Comparison of ENCODE assay signal across 20 mouse cellular contexts in the genomic region with DNA sequence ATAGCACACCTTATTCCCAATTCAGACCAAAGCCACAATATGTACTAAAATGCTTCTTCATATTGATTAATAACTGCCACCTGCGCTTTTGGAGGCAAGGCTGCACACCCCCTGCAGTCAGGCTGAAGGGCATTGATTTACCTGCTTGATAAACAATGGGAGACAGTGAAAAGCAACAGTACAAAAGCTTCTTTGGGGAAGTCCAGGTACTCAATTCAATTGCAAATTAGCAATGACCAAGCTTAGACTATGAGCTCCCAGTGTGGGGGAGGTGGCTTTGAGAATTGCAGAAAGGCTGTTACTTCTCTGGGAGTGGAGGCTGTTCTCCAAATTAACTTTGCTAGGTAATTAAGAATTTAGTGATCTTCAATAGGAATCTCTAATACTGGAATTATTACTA.
"Had no signal": no experiment of that assay in that cellular context is flagged by ENCODE, and none has a peak within 500 bp of the region (broad histone marks: within the 10 kb centered on the region; RNA-seq: fewer than 3 reads in every experiment).

No protein-coding gene starts in this region.

- H3K9me3 ChIP-seq: liver, embryonic 15.5 days; lung, embryonic 15.5 days; midbrain, embryonic 10.5 days; midbrain, embryonic 13.5 days; midbrain, embryonic 15.5 days; neural tube, embryonic 13.5 days; neural tube, embryonic 15.5 days had no signal

- H3K27me3 ChIP-seq: liver, embryonic 15.5 days; lung, embryonic 15.5 days; midbrain, embryonic 13.5 days; midbrain, embryonic 15.5 days; neural tube, embryonic 13.5 days; neural tube, embryonic 15.5 days had no signal

- ATAC-seq: liver, postnatal 0 days; midbrain, embryonic 13.5 days; midbrain, embryonic 15.5 days had no signal

- H3K4me2 ChIP-seq: liver, embryonic 15.5 days; lung, embryonic 15.5 days; midbrain, embryonic 13.5 days; midbrain, embryonic 15.5 days; neural tube, embryonic 13.5 days; neural tube, embryonic 15.5 days had no signal

- DNase-seq: liver, postnatal 0 days; lung, adult 2 months; lung, postnatal 10 days; lung, postnatal 4 days; retina, postnatal 1 day; right cerebral cortex, adult 18-20 months; right cerebral cortex, postnatal 25 days; right cerebral cortex, postnatal 4 days; spleen, adult 18-20 months; thymus, adult 18-20 months; thymus, postnatal 14 days; thymus, postnatal 36 days had no signal

- H3K4me3 ChIP-seq: liver, embryonic 15.5 days; lung, embryonic 15.5 days; midbrain, embryonic 10.5 days; midbrain, embryonic 13.5 days; midbrain, embryonic 15.5 days; myocyte; neural tube, embryonic 13.5 days; neural tube, embryonic 15.5 days had no signal

- H3K4me1 ChIP-seq: liver, embryonic 15.5 days; lung, embryonic 15.5 days; midbrain, embryonic 10.5 days; midbrain, embryonic 13.5 days; midbrain, embryonic 15.5 days; neural tube, embryonic 13.5 days; neural tube, embryonic 15.5 days had no signal

- H3K27ac ChIP-seq: liver, embryonic 15.5 days; lung, embryonic 15.5 days; midbrain, embryonic 10.5 days; midbrain, embryonic 13.5 days; midbrain, embryonic 15.5 days; neural tube, embryonic 13.5 days; neural tube, embryonic 15.5 days had no signal

- H3K9ac ChIP-seq: liver, embryonic 15.5 days; liver, postnatal 0 days; lung, embryonic 15.5 days; midbrain, embryonic 13.5 days; midbrain, embryonic 15.5 days; neural tube, embryonic 13.5 days; neural tube, embryonic 15.5 days had no signal

- H3K36me3 ChIP-seq: liver, embryonic 15.5 days; lung, embryonic 15.5 days; midbrain, embryonic 10.5 days; midbrain, embryonic 13.5 days; midbrain, embryonic 15.5 days; neural tube, embryonic 13.5 days; neural tube, embryonic 15.5 days had no signal
